Mouse (Mus musculus) embryonic stem cell, embryonic (primary cell): ENCODE data around the gene Cep89.

Experiments
- CTCF ChIA-PET, 4 experiments: fragments of 300-600 bp in 2 of 4; fragments of 350-600 bp in 2 of 4; sonication (Branson Sonifier 250); formaldehyde crosslinking; loops; one replicate each; lab custom pipeline; 2022; ENCODE audit warnings: inconsistent platforms in 2 of 4; lab: Charles Lee
- POLR2A ChIA-PET, 4 experiments: fragments of 300-600 bp in 2 of 4; fragments of 350-600 bp in 2 of 4; sonication (Branson Sonifier 250); formaldehyde crosslinking; loops; one replicate each; lab custom pipeline; 2022; ENCODE audit warnings: antibody characterized with exemption in 4 of 4, inconsistent platforms in 1 of 4; lab: Charles Lee

The Cep89 gene

DNA sequence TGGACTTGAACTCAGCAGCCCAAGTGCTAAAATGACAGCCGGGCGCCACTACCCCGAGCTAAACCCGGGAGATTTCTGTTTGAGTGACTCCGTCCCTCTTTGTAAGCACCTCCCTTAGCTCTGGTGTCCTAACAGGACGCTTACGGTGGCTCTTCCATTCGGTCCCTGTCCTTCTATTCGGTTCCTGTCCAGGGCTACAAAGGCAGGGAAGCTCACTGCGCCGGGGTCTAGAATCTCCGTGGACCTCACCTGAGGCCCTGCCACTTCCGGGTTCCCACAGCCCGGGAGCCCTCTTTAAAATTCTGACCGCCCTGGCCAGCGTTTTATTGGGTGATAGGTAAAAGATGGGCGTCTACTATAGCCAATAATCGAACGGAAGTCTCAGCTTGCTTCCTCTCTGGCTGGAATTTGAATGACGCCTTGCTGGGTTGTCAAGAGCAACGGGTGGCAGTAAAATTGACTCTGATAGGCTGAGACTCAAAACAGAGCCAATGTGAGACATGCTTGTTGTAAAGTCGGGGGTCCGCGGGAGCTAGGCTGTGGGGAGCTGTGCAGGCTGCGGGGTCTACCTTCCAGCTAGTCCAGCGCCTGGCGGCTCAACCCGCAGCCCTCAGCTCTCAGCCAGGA lies at the start of gene Cep89, which contains the start of gene Faap24:
TSS of gene Cep89 (plus strand) at position 494 of the 627 bp plus-strand sequence.
TSS of gene Faap24 (minus strand) at position 295 of the 627 bp plus-strand sequence.
- ChIA-PET POLR2A (interaction anchor here (0.6 to 5.3 kb wide), 59 partner anchors 9 to 407 kb away, joined by 3 to 65 read pairs (median 4); partner anchors contain the start of genes Rhpn2 (in 2 of the 4), Ankrd27 (in 1 of the 4), Gpatch1 (in 1 of the 4) and Rgs9bp (in 1 of the 4)), CTCF (interaction anchor here (0.5 to 3.0 kb wide), 24 partner anchors 8 to 597 kb away, joined by 3 to 22 read pairs (median 4); partner anchors contain the start of gene Rhpn2 (in 1 of the 4))

DNA sequence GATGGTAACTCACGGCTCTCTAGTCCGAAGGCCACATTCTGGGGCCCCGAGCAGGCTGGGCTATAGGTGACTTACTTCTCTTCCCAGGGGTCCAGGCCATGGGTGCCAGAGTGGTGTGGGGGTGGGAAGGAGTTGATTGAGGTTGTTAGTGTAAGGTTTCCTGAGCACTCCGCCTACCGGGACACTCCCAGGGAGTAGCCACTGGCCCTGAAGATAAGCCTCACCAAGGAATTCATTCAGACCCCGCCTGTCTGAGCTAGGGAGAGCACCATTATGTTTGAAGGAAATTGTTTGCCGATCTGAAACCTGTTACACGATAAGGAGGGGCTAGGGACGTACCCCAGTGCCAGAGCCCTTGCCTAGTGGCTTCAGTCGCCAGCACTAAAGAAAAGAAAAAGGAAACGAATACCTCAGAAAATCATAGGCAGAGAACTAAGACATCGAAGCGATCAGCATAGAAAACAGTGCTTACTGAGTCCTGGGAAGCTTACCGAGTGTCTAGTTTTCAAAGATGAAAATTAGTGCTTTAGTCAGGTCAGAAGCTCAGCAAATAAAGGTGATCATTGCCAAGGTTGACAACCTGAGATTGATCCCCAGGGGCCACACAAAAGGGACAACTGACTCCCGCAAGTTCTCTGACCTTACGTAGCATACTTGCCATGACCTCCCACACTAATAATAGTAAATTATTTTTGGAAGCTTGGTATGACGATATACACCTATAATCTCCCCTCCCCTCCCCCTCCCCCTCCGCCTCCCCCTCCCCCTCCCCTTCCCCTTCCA lies 48.7 kb upstream of the Cep89 start:
- ChIA-PET POLR2A (interaction anchor here in 3 of 4 experiments (0.6 to 6.8 kb wide), 17 partner anchors 8 to 575 kb away, joined by 3 to 76 read pairs (median 5); partner anchors contain the start of genes Rhpn2 (in 3 of the 3), Gpatch1 (in 1 of the 3) and Rgs9bp (in 1 of the 3)), CTCF (interaction anchor here in 3 of 4 experiments (0.6 to 1.0 kb wide), 4 partner anchors 18 to 171 kb away, joined by 3 to 5 read pairs (median 3); no protein-coding TSS in a partner anchor)

DNA sequence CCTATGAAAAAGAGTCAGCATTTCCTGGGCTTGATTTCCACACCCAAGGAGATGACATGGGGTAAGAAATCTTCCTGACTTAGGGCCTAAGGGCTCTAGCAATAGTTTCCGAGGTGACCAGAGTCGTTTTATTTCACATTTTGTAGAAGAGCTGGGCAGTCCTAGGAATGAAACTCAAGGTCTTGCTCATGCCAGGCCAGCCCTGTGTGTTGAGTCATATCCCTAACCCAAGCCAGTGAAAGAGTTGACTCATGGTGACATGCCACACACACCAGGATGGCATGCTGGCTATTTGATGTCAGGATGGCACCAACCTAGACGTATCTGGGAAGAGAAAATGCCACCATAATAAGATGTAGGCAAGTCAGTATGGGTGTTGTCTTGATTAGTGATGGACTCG lies 47.8 kb upstream of the Cep89 start:
- ChIA-PET CTCF (interaction anchor here in 2 of 4 experiments (0.6 to 1.0 kb wide), 2 partner anchors 37 to 170 kb away, joined by 3 read pairs; no protein-coding TSS in a partner anchor), POLR2A (interaction anchor here in 3 of 4 experiments (0.6 to 6.8 kb wide), 12 partner anchors 9 to 32 kb away, joined by 3 to 76 read pairs (median 6); partner anchors contain the start of gene Rhpn2 (in 3 of the 3))

DNA sequence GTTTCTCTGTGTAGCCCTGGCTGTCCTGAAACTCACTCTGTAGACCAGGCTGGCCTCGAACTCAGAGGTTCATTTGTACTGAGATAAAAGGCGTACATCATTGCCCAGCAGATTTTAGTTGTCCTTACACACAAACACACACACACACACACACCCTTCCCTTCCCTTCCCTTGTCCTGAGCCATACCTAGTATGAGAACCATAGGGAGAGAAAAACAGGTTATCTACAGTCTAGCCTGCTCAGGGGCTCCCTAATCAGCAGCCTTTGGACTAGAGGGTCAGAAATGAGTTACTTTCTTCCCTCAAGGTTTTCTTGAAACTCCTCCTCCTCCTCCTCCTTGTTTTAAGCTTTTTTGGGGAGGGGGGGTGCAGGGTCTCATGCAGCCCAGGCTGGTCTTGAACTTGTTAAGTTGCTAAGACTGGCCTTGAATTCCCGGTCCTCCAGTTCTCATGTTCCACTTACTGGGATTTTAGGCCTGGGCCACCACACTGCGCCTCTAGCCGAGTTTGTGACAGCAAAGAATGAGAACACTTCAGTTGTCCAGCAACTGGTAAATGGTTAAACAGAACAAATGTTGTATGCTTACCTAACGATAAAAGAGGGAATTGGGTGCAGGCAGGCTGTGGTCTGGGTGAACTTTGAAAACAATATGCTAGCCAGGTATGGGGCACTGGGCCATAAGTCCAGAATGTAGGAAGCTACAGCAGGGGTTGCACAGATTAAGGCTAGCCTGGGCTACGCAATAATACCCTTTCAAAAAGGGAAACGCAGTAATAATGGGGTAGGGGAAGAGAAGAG lies 46.8 kb upstream of the Cep89 start:
- ChIA-PET CTCF (no interaction called here), POLR2A (interaction anchor here in 3 of 4 experiments (0.6 to 6.8 kb wide), 11 partner anchors 9 to 295 kb away, joined by 3 to 76 read pairs (median 4); partner anchors contain the start of gene Rhpn2 (in 3 of the 3))

DNA sequence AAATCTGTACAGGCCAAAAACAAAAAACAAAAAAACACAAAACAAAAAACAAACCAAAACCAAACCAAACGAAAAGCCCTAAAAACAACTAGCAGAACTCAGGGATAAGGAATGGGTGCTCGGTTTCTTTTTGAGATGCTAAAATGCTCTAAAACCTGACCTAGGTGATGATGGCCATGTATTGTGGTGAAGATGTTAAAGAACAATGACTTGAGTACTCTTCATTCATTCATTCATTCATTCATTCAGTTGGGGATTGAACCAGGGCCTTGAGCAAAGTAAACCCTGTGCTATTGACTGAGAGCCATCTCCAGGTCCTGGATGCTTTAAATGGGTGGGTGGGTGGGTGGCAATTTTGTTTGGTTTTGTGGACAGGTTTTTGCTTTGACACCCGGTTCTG lies 45.7 kb upstream of the Cep89 start:
- POLR2A ChIA-PET = interaction anchor here in 3 of 4 experiments (0.5 to 6.8 kb wide), 8 partner anchors 11 to 524 kb away, joined by 3 to 76 read pairs (median 6); partner anchors contain the start of gene Rhpn2 (in 2 of the 3)
- CTCF ChIA-PET = no interaction called here

DNA sequence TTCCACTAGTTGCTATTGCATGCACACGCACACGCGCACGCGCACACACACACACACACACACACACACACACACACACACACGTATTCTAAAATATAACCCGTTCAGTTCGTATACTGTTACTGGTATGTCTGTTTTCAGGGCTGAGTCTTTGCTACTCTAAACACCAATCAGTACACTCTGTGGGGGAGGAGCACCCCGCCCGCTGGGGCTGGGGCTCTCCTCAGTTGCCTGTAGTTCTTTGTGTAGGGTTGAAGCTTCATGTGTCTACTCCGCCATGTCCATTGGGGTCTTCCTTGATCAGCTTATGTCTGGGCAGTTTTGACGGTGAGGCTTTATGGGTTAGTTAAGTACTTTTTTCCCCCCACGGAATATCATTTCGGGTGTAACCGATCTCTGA lies 43.5 kb upstream of the Cep89 start:
- ChIA-PET CTCF (interaction anchor here (0.6 to 2.6 kb wide), 9 partner anchors 10 to 458 kb away, joined by 3 to 9 read pairs (median 4); partner anchors contain the start of gene Rhpn2 (in 1 of the 4)), POLR2A (interaction anchor here (0.6 to 5.5 kb wide), 25 partner anchors 9 to 57 kb away, joined by 3 to 46 read pairs (median 3); partner anchors contain the start of genes Rhpn2 (in 3 of the 4), Cep89 (in 1 of the 4) and Faap24 (in 1 of the 4))

DNA sequence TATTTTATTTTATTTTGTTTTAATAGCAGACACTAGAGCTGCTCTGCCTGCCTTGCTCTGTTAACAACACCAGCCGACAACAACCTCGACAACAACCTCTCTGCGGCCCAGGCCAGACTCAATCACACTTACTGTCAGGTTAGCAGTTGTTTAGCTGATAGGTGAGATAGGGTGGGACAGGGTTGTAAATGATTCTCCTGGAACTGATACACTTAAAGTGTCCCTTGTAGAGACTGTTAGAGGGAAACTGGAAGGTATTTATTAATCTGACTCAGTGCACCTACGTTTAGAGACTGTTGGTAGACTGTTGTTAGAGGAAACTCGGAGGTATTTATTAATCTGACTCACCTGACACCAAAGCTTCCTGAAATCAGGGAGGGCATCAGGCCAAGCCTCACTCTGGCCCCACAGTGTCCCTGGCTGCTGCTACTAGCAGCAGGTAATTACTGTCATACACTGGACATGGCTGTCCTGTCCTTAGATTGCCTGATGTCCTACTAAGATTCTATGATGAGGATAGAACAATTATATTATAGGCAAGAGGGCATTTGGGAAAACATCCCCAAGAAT lies 41.4 kb upstream of the Cep89 start:
- CTCF ChIA-PET = interaction anchor here in 2 of 4 experiments (0.6 to 0.7 kb wide), 2 partner anchors 16 to 51 kb away, joined by 4 to 5 read pairs; no protein-coding TSS in a partner anchor

DNA sequence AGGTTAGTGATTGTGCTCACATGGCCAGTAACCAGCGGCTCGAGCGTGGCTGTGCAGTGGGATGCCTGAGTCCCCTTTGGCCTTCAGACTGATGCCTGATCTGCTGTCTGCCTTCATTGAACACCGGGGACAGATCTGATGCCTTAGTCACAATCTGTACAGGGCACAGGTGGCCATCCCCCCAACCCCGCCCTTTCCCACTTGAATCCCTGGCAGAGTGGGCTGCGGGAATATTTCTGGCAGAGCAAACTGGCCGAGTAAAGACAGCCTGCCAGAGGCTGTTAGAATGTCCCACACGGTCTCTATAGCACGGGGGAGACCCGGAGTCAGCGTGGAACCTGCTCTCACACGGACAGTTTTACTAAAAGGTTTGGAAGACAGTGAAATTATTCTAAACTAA lies 39.2 kb upstream of the Cep89 start:
- POLR2A ChIA-PET = no interaction called here
- CTCF ChIA-PET = interaction anchor here in 1 of 4 experiments (0.5 kb wide), 1 partner anchor 572 kb away, joined by 4 read pairs; no protein-coding TSS in a partner anchor

More for the DNA sequence above, 41.4 kb upstream of the Cep89 start:
- POLR2A ChIA-PET = interaction anchor here in 3 of 4 experiments (0.5 to 5.5 kb wide), 16 partner anchors 7 to 41 kb away, joined by 3 to 46 read pairs (median 4); partner anchors contain the start of genes Rhpn2 (in 2 of the 3), Cep89 (in 1 of the 3) and Faap24 (in 1 of the 3)

DNA sequence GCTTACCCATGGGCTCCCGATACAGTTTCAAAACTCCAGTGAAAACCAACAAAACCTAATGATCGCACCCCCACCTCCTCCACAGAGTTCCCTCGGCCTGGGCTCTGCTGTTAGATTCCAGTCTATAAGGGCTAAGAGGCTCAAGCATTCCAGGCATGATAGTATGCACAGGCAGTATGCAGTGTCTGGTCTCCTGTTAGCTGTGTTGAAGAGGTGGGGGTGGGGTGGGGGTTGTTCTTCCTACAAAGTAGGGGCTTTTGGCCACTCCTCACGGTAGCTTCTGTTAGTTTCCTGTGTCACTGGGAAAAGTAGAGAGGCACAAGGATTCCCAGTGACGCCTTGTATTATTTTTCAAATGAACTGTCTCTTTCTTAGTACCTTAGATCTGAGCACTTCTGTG lies 34.6 kb upstream of the Cep89 start:
- POLR2A ChIA-PET = interaction anchor here (0.6 to 4.4 kb wide), 17 partner anchors 7 to 341 kb away, joined by 3 to 31 read pairs (median 4); partner anchors contain the start of gene Rhpn2 (in 3 of the 4)
- CTCF ChIA-PET = interaction anchor here in 1 of 4 experiments (1.5 to 1.6 kb wide), 2 partner anchors 9 to 28 kb away, joined by 4 to 6 read pairs; partner anchors contain the start of gene Rhpn2

DNA sequence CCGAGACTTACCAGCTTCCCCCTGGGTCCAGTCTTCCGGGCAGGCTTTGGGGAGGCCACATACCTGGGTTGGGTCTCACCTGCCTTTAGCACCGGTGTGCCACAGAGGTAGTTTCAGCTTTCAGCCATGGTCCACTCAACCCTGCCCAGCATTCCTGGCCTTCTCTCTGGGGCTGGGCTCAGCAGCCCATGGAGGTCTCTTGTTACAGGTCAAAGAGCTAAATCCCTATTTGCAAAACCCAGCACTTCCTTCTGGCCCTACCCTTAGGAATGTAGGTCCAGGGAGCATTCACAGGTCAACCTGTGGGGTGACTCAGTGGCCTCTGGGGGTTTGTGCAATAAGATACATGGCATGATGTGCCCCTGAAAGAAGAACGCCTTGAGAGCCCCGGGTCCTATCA lies 34.0 kb upstream of the Cep89 start:
- CTCF ChIA-PET = interaction anchor here in 1 of 4 experiments (1.5 to 1.6 kb wide), 2 partner anchors 10 to 29 kb away, joined by 4 to 6 read pairs; partner anchors contain the start of gene Rhpn2
- POLR2A ChIA-PET = interaction anchor here (0.6 to 4.4 kb wide), 16 partner anchors 9 to 70 kb away, joined by 3 to 31 read pairs (median 4); partner anchors contain the start of gene Rhpn2 (in 3 of the 4)

DNA sequence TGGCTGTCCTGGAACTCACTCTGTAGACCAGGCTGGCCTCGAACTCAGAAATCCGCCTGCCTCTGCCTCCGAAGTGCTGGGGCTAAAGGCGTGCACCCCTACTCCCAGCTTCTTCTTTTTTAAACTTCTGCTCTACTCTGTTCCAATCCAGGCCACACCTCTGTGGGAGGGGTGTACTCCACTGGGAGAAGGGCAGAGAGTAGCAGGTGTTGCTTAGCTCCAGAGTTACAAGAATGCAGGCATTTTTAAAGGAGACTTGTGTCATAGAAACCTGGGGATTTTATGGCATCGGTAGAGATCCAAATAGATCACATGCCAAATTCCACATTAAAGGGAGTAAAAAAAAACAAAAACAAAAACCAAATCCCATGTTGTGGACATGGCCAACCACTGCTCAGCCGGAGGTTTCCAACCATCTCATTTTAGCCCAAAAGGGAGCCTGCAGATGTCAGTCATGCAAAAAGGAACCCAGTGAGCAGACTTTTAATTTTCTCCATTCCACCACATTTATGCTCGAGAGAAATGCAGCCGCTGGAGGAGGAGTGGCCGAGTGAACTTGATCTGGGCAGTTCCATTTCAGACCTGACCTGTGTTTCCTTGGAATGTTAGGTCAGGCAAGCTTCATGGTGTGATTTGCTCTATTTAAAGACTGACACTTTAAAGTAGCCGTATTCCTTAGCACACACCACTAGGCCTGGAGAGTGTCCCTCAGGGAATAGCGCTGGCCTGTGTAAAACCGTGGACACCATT lies 31.5 kb upstream of the Cep89 start:
- ChIA-PET POLR2A (interaction anchor here in 3 of 4 experiments (1.0 to 5.0 kb wide), 13 partner anchors 7 to 54 kb away, joined by 3 to 46 read pairs (median 9); partner anchors contain the start of genes Rhpn2 (in 2 of the 3) and Gpatch1 (in 1 of the 3)), CTCF (interaction anchor here (0.6 to 1.0 kb wide), 5 partner anchors 8 to 128 kb away, joined by 3 to 4 read pairs (median 3); no protein-coding TSS in a partner anchor)

DNA sequence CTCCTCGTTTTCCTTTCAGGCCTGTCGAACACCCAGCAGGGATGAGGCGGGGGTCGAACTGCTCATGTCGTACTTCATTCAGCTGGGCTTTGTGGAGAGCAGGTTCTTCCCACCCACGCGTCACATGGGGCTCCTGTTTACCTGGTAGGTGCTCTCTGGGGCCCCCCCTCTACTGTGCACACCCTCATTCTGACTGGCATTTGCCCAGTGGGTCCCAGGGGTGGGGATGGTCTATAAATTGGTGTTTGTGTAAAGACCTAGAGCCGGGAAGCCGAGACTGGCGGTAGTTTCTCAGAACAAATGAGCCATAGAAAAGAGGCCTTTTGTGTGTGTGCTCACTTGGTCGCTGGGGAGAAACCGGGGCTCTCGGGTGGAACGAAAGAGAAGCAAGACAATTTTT lies 25.7 kb upstream of the Cep89 start:
- ChIA-PET CTCF (interaction anchor here in 2 of 4 experiments (0.6 to 1.0 kb wide), 4 partner anchors 15 to 175 kb away, joined by 3 read pairs; no protein-coding TSS in a partner anchor), POLR2A (interaction anchor here in 3 of 4 experiments (0.8 to 3.8 kb wide), 9 partner anchors 7 to 37 kb away, joined by 3 to 31 read pairs (median 4); partner anchors contain the start of genes Rhpn2 (in 3 of the 3), Cep89 (in 1 of the 3) and Faap24 (in 1 of the 3))

DNA sequence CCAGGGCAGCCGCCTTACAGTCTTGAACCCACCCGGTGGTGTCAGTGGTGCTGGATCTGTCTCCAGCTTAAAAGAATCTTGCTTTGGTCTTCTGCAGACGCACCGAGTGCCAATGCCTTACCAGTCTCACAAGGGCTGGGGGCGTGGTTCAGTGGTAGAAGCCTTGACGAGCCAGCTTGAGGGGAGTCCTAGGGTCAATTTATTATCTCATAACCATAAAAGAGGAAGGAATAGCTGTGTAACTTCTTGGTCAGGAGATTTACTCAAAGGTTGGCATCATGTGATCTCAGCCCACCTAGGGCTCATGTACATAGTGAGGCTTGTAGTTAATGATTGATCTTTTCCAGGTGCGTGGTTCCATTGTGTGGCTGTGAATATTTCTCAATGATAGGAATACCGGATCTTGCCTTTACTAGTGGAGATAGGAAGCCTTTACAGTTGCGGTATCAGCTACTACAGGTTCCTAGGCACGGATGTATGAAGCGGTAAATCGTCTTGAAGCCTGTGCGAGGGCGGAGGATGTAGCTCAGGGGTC lies 24.3 kb upstream of the Cep89 start:
- POLR2A ChIA-PET = interaction anchor here in 3 of 4 experiments (0.8 to 3.8 kb wide), 47 partner anchors 8 to 802 kb away, joined by 3 to 62 read pairs (median 6); partner anchors contain the start of genes Cep89 (in 3 of the 3), Faap24 (in 3 of the 3), Rhpn2 (in 3 of the 3) and Gpatch1 (in 2 of the 3)
- CTCF ChIA-PET = interaction anchor here in 3 of 4 experiments (0.9 to 2.3 kb wide), 13 partner anchors 8 to 523 kb away, joined by 3 to 16 read pairs (median 5); partner anchors contain the start of gene Rhpn2 (in 1 of the 3)

DNA sequence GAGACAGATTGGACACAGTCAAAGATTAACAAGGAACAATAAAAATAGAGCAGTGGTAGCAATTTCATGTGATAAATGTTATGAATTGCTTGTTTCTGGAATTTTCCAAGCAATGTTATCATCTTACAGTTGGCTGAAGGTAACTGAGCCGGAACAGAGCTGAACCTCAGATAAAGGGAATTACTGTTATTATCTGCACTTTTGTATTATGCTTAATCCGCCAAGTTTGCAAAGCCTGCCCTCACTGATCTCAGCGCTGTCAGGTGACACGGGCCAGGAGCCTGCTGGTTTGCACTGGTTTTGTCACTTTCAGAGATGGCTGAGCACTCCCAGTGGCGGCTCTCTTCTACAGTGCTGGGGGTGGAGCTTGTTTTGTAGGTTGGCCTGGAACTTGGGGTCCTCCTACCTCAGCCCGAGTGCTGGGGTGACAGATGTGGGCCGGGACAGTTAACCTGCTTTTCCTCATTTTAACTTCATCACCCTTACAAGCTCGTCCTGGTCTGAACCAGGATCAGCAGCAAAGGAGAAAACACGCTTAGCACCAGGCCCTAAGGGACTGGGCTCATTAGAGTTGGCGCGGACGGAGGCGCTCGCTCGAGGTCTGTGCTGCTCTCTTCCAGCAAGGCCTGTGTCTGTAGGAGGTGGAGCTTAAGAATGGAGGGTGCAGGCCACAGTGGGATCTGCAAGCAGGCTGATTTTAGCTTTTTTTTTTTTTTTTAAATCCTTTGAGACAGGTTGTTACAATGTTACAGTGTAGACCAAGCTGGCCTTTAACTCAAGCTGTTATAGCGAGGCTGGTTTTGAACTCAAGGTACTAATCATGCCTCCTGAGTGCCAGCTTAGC lies 23.5 kb upstream of the Cep89 start:
- POLR2A ChIA-PET = interaction anchor here (0.6 to 3.8 kb wide), 67 partner anchors 7 to 803 kb away, joined by 3 to 62 read pairs (median 4); partner anchors contain the start of genes Cep89 (in 3 of the 4), Faap24 (in 3 of the 4), Rhpn2 (in 3 of the 4) and Gpatch1 (in 2 of the 4)
- CTCF ChIA-PET = interaction anchor here (0.5 to 2.3 kb wide), 22 partner anchors 9 to 524 kb away, joined by 3 to 16 read pairs (median 4); partner anchors contain the start of genes Cep89 (in 1 of the 4), Faap24 (in 1 of the 4), Rgs9bp (in 1 of the 4) and Rhpn2 (in 1 of the 4)
